Mouse (Mus musculus): ENCODE results near the gene Thsd4. TPM values are rescaled to one million over a fixed set of nuclear protein-coding genes. Genes with fewer than 3 reads are reported as not detected.

Thsd4 gene
- polyA plus RNA-seq, 1 experiment from 2014 or later, result 4.5 TPM

GRCm38 (mm10) chr9:60160194-60160593, 361.7 kb downstream of the Thsd4 start:
- H3K27me3 ChIP-seq (replicated peaks; ENCODE audit: control insufficient read depth, insufficient read depth, low read length), result no peaks in the 10 kb centered on the region
- no peaks in the 10 kb centered on the region for H3K9me3 ChIP-seq (ENCODE audit: control insufficient read depth, low read length)
- no peaks in the 10 kb centered on the region for H3K36me3 ChIP-seq (ENCODE audit: control insufficient read depth, insufficient read depth, low read length)
- no peak overlapping the region for H3K9ac ChIP-seq (ENCODE audit: low read depth, low read length)
- H3K4me3 ChIP-seq (ENCODE audit: low read length), result no peak overlapping the region
- no peak overlapping the region for H3K4me2 ChIP-seq (ENCODE audit: low read length)
- peaks cover 7% of the 10 kb centered on the region for H3K4me1 ChIP-seq (ENCODE audit: control insufficient read depth, insufficient read depth, low read depth, low read length)
- 59% methylated on average over 7 of the region's 7 CpGs for WGBS
- ATAC-seq, result no peak
- no peak overlapping the region for H3K27ac ChIP-seq (ENCODE audit: low read depth, low read length)

GRCm38 (mm10) chr9:60152990-60153389, 368.9 kb downstream of the Thsd4 start:
- no peaks in the 10 kb centered on the region for H3K27me3 ChIP-seq (replicated peaks; ENCODE audit: control insufficient read depth, insufficient read depth, low read length)
- no peak overlapping the region for H3K4me3 ChIP-seq (ENCODE audit: low read length)
- no peak for ATAC-seq
- no peaks in the 10 kb centered on the region; the same call in 1 of the 2 replicates for H3K9me3 ChIP-seq (ENCODE audit: control insufficient read depth, low read length)
- no peak overlapping the region for H3K27ac ChIP-seq (ENCODE audit: low read depth, low read length)
- H3K4me1 ChIP-seq (ENCODE audit: control insufficient read depth, insufficient read depth, low read depth, low read length), result no peaks in the 10 kb centered on the region; the same call in none of the 2 replicates
- 97% methylated on average over 1 of the region's 1 CpGs for WGBS
- H3K9ac ChIP-seq (ENCODE audit: low read depth, low read length), result no peak overlapping the region
- no peak overlapping the region for H3K4me2 ChIP-seq (ENCODE audit: low read length)
- H3K36me3 ChIP-seq (ENCODE audit: control insufficient read depth, insufficient read depth, low read length), result no peaks in the 10 kb centered on the region

GRCm38 (mm10) chr9:60151897-60152627, 369.8 kb downstream of the Thsd4 start:
- no peaks in the 10 kb centered on the region for H3K27me3 ChIP-seq (replicated peaks; ENCODE audit: control insufficient read depth, insufficient read depth, low read length)
- no peak overlapping the region for H3K4me3 ChIP-seq (ENCODE audit: low read length)
- WGBS, result 92% methylated on average over 11 of the region's 11 CpGs
- no peaks in the 10 kb centered on the region; the same call in none of the 2 replicates for H3K4me1 ChIP-seq (ENCODE audit: control insufficient read depth, insufficient read depth, low read depth, low read length)
- H3K27ac ChIP-seq (ENCODE audit: low read depth, low read length), result no peak overlapping the region
- H3K9ac ChIP-seq (ENCODE audit: low read depth, low read length), result no peak overlapping the region
- H3K4me2 ChIP-seq (ENCODE audit: low read length), result no peak overlapping the region
- H3K36me3 ChIP-seq (ENCODE audit: control insufficient read depth, insufficient read depth, low read length), result no peaks in the 10 kb centered on the region
- no peaks in the 10 kb centered on the region; the same call in 1 of the 2 replicates for H3K9me3 ChIP-seq (ENCODE audit: control insufficient read depth, low read length)
- no peak for ATAC-seq

GRCm38 (mm10) chr9:60150511-60150910, 371.3 kb downstream of the Thsd4 start:
- WGBS, result 95% methylated on average over 1 of the region's 1 CpGs
- no peak overlapping the region for H3K9ac ChIP-seq (ENCODE audit: low read depth, low read length)
- no peaks in the 10 kb centered on the region; the same call in 1 of the 2 replicates for H3K9me3 ChIP-seq (ENCODE audit: control insufficient read depth, low read length)
- H3K4me1 ChIP-seq (ENCODE audit: control insufficient read depth, insufficient read depth, low read depth, low read length), result no peaks in the 10 kb centered on the region; the same call in none of the 2 replicates
- H3K36me3 ChIP-seq (ENCODE audit: control insufficient read depth, insufficient read depth, low read length), result no peaks in the 10 kb centered on the region
- H3K27ac ChIP-seq (ENCODE audit: low read depth, low read length), result no peak overlapping the region
- H3K4me2 ChIP-seq (ENCODE audit: low read length), result no peak overlapping the region
- H3K4me3 ChIP-seq (ENCODE audit: low read length), result no peak overlapping the region
- ATAC-seq, result no peak
- no peaks in the 10 kb centered on the region for H3K27me3 ChIP-seq (replicated peaks; ENCODE audit: control insufficient read depth, insufficient read depth, low read length)

- ATAC-seq, result no peak
- Histone ChIP-seq H3K36me3 (ENCODE audit: control insufficient read depth, insufficient read depth, low read length) (no peaks in the 10 kb centered on the region), H3K4me2 (ENCODE audit: low read length) (no peak overlapping the region), H3K9me3 (ENCODE audit: control insufficient read depth, low read length) (no peaks in the 10 kb centered on the region; the same call in 1 of the 2 replicates), H3K4me3 (ENCODE audit: low read length) (no peak overlapping the region), H3K4me1 (ENCODE audit: control insufficient read depth, insufficient read depth, low read depth, low read length) (no peaks in the 10 kb centered on the region; the same call in none of the 2 replicates), H3K27me3 (replicated peaks; ENCODE audit: control insufficient read depth, insufficient read depth, low read length) (no peaks in the 10 kb centered on the region), H3K9ac (ENCODE audit: low read depth, low read length) (no peak overlapping the region), H3K27ac (ENCODE audit: low read depth, low read length) (no peak overlapping the region)
- WGBS, result 13% methylated on average over 7 of the region's 7 CpGs
Observed at GRCm38 (mm10) chr9:60148988-60149387, 372.9 kb downstream of the Thsd4 start.

- ATAC-seq, result no peak
- 42% methylated on average over 4 of the region's 4 CpGs for WGBS
- Histone ChIP-seq H3K27me3 (replicated peaks; ENCODE audit: control insufficient read depth, insufficient read depth, low read length) (no peaks in the 10 kb centered on the region), H3K27ac (ENCODE audit: low read depth, low read length) (no peak overlapping the region), H3K4me1 (ENCODE audit: control insufficient read depth, insufficient read depth, low read depth, low read length) (no peaks in the 10 kb centered on the region; the same call in none of the 2 replicates), H3K4me2 (ENCODE audit: low read length) (no peak overlapping the region), H3K9me3 (ENCODE audit: control insufficient read depth, low read length) (no peaks in the 10 kb centered on the region; the same call in 1 of the 2 replicates), H3K4me3 (ENCODE audit: low read length) (no peak overlapping the region), H3K9ac (ENCODE audit: low read depth, low read length) (no peak overlapping the region), H3K36me3 (ENCODE audit: control insufficient read depth, insufficient read depth, low read length) (no peaks in the 10 kb centered on the region)
Observed at GRCm38 (mm10) chr9:60147401-60147800, 374.4 kb downstream of the Thsd4 start.

GRCm38 (mm10) chr9:60143816-60144215, 378.0 kb downstream of the Thsd4 start:
- no peaks in the 10 kb centered on the region for H3K36me3 ChIP-seq (ENCODE audit: control insufficient read depth, insufficient read depth, low read length)
- H3K4me1 ChIP-seq (ENCODE audit: control insufficient read depth, insufficient read depth, low read depth, low read length), result peaks cover 8% of the 10 kb centered on the region
- H3K9me3 ChIP-seq (ENCODE audit: control insufficient read depth, low read length), result no peaks in the 10 kb centered on the region
- 97% methylated on average over 6 of the region's 6 CpGs for WGBS
- no peaks in the 10 kb centered on the region for H3K27me3 ChIP-seq (replicated peaks; ENCODE audit: control insufficient read depth, insufficient read depth, low read length)
- no peak overlapping the region for H3K9ac ChIP-seq (ENCODE audit: low read depth, low read length)
- H3K27ac ChIP-seq (ENCODE audit: low read depth, low read length), result no peak overlapping the region
- ATAC-seq, result no peak
- H3K4me3 ChIP-seq (ENCODE audit: low read length), result no peak overlapping the region
- no peak overlapping the region for H3K4me2 ChIP-seq (ENCODE audit: low read length)

GRCm38 (mm10) chr9:60141081-60141514, 380.7 kb downstream of the Thsd4 start:
- peak; percentile 64 for ATAC-seq
- WGBS, result 17% methylated on average over 7 of the region's 7 CpGs

GRCm38 (mm10) chr9:60140411-60140810, 381.4 kb downstream of the Thsd4 start:
- no peaks in the 10 kb centered on the region for H3K27me3 ChIP-seq (replicated peaks; ENCODE audit: control insufficient read depth, insufficient read depth, low read length)
- H3K27ac ChIP-seq (ENCODE audit: low read depth, low read length), result no peak overlapping the region
- H3K36me3 ChIP-seq (ENCODE audit: control insufficient read depth, insufficient read depth, low read length), result no peaks in the 10 kb centered on the region
- ATAC-seq, result no peak
- no peak overlapping the region for H3K4me2 ChIP-seq (ENCODE audit: low read length)
- H3K4me1 ChIP-seq (ENCODE audit: control insufficient read depth, insufficient read depth, low read depth, low read length), result peaks cover 8% of the 10 kb centered on the region
- no peak overlapping the region for H3K4me3 ChIP-seq (ENCODE audit: low read length)
- H3K9me3 ChIP-seq (ENCODE audit: control insufficient read depth, low read length), result no peaks in the 10 kb centered on the region
- 21% methylated on average over 6 of the region's 6 CpGs for WGBS
- 0 out of 2 replicates have a peak overlapping the region, but pooled peaks have one; percentile 1 for H3K9ac ChIP-seq (ENCODE audit: low read depth, low read length)

More at GRCm38 (mm10) chr9:60141081-60141514, 380.7 kb downstream of the Thsd4 start:
- no peak overlapping the region for H3K4me3 ChIP-seq (ENCODE audit: low read length)
- peaks cover 8% of the 10 kb centered on the region for H3K4me1 ChIP-seq (ENCODE audit: control insufficient read depth, insufficient read depth, low read depth, low read length)
- peak overlapping the region; percentile 39 for H3K4me2 ChIP-seq (ENCODE audit: low read length)
- no peaks in the 10 kb centered on the region for H3K27me3 ChIP-seq (replicated peaks; ENCODE audit: control insufficient read depth, insufficient read depth, low read length)
- H3K27ac ChIP-seq (ENCODE audit: low read depth, low read length), result no peak overlapping the region
- H3K9me3 ChIP-seq (ENCODE audit: control insufficient read depth, low read length), result no peaks in the 10 kb centered on the region
- no peaks in the 10 kb centered on the region for H3K36me3 ChIP-seq (ENCODE audit: control insufficient read depth, insufficient read depth, low read length)
- H3K9ac ChIP-seq (ENCODE audit: low read depth, low read length), result peak overlapping the region; percentile 27; the same call in 1 of the 2 replicates
